Mouse (Mus musculus) midbrain, embryonic 10.5 days (tissue): ENCODE results near the gene Tgds. TPM values are rescaled to one million over a fixed set of nuclear protein-coding genes. Genes with fewer than 3 reads are reported as not detected.
"Not testable (repeated sequence)": the region's sequence is repeated elsewhere in the genome, so short reads cannot be mapped to it uniquely, and the experiment has no call there.

Source experiments
- DNase-seq: peaks from one replicate; pipeline ENCODE4 v3.0.0-alpha.2; 2017; ENCODE audit warnings: low spot score
- H3K27ac ChIP-seq: fragments of 300-500 bp; sonication (generic); replicated peaks from 2 replicates; pipeline ENCODE4 v1.5.1; 2016; ENCODE audit warnings: mild to moderate bottlenecking
- H3K27me3 ChIP-seq: fragments of 300-500 bp; sonication (generic); 2 replicates; pipeline ENCODE4 v1.6.1; 2016; ENCODE audit warnings: low read depth, mild to moderate bottlenecking; ENCODE audit not compliant: poor library complexity, severe bottlenecking
- H3K36me3 ChIP-seq: fragments of 300-500 bp; sonication (generic); 2 replicates; pipeline ENCODE4 v1.6.1; 2016; ENCODE audit warnings: mild to moderate bottlenecking, moderate library complexity
- H3K4me1 ChIP-seq: fragments of 300-500 bp; sonication (generic); 2 replicates; pipeline ENCODE4 v1.6.1; 2016
- H3K4me3 ChIP-seq: fragments of 300-500 bp; sonication (generic); 2 replicates; pipeline ENCODE4 v1.5.1; 2016; ENCODE audit warnings: mild to moderate bottlenecking, moderate library complexity
- H3K9me3 ChIP-seq: fragments of 300-500 bp; sonication (generic); replicated peaks from 2 replicates; pipeline ENCODE4 v1.6.1; 2016; ENCODE audit warnings: mild to moderate bottlenecking
- WGBS: fragments of 180-500 bp; shearing (Covaris S2); methylation state at CpG from one replicate; pipeline ENCODE4 v1.1.7; 2016; 5-methylcytosine and 5-hydroxymethylcytosine counted together
- polyA plus RNA-seq: library from polyadenylated mRNA; unstranded; fragments of >200 nt; fragmentation: Nextera tagmentation; extraction: Ambion mirVana; gene quantifications from 2 replicates; pipeline ENCODE4 v1.2.1, GENCODE M21; 2016

The Tgds gene
- polyA plus RNA-seq, 1 experiment from 2014 or later: 28.3 TPM

DNA sequence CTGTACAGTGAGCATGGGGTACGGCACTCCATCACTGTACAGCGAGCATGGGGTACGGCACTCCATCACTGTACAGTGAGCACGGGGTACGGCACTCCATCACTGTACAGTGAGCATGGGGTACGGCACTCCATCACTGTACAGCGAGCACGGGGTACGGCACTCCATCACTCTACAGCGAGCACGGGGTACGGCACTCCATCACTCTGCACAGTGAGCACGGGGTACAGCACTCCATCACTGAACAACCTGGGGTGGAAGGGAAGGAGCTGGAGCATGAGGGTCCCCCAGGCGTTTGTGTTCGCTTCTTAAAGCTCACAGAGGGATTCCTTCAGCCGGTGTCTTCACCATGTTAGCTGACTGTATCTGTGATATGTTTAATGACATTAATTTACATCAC is 23.5 kb upstream of the Tgds start:
- not testable (repeated sequence) for H3K27ac ChIP-seq, DNase-seq, H3K4me1 ChIP-seq, H3K4me3 ChIP-seq, H3K9me3 ChIP-seq, H3K27me3 ChIP-seq
- H3K36me3 ChIP-seq: peaks cover 68% of the 10 kb centered on the region
- WGBS: 94% methylated on average over 16 of the region's 16 CpGs

- Histone ChIP-seq H3K27ac (no peak overlapping the region), H3K4me3 (no peak overlapping the region), H3K9me3 (no peaks in the 10 kb centered on the region), H3K4me1 (peaks cover 9% of the 10 kb centered on the region), H3K36me3 (peaks cover 58% of the 10 kb centered on the region), H3K27me3 (no peaks in the 10 kb centered on the region)
- 94% methylated on average over 8 of the region's 8 CpGs for WGBS
- no peak for DNase-seq
Observed at GRCm38 (mm10) chr14:118152294-118152651, 19.7 kb upstream of the Tgds start.

DNA sequence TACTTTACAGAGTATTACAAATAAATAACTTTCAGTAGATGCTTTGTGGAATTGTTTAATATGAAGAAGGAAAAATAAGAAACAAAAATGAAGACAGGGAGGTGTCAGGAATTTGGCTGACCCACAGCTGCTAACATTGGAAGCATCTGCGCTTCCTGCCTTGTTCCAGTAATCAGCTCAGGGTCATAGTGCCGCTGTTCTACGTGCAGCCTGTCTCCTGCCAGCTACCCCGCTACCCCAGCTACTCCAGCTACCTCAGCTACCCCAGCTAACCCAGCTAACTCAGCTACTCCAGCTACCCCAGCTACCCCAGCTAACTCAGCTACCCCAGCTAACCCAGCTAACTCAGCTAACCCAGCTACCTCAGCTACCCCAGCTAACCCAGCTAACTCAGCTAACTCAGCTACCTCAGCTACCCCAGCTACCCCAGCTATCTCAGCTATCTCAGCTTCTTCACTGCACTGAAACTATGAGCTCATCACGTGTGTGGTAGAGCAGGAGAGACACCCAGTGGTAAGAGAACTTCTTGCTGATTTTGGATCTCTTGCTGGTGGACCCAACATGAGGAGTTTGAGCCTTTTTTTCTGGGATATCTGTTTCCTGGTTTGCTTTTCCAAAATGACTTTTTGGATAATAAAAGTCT is 19.2 kb upstream of the Tgds start:
- WGBS: 79% methylated on average over 5 of the region's 5 CpGs
- Histone ChIP-seq H3K4me1 (peaks cover 9% of the 10 kb centered on the region), H3K4me3 (no peak overlapping the region), H3K36me3 (peaks cover 57% of the 10 kb centered on the region), H3K27me3 (no peaks in the 10 kb centered on the region), H3K27ac (no peak overlapping the region), H3K9me3 (no peaks in the 10 kb centered on the region)
- no peak for DNase-seq

GRCm38 (mm10) chr14:118150656-118151551 is 18.3 kb upstream of the Tgds start:
- DNase-seq: no peak
- 92% methylated on average over 26 of the region's 26 CpGs for WGBS
- Histone ChIP-seq H3K4me1 (peaks cover 9% of the 10 kb centered on the region), H3K4me3 (no peak overlapping the region), H3K27ac (no peak overlapping the region), H3K9me3 (no peaks in the 10 kb centered on the region), H3K36me3 (peaks cover 48% of the 10 kb centered on the region), H3K27me3 (no peaks in the 10 kb centered on the region)

DNA sequence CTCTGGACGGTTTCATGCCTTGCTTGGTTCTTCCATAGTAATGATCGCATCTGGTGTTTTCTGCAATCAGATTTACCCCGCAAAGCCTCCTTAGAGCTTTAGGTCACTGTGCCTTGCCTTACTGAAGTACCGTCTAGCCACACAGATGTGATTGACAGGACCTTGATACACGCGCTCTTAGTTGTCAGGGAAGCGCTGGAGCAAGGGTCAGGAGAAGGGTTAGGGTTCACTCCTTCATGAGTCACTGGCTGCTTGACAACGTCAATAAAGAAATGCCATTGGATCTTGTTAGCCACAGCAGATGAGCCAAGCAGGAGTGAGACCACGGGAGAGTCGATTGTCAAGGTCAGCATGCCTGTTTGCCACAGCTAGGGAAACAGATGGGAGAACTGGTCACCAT is 16.0 kb upstream of the Tgds start:
- Histone ChIP-seq H3K9me3 (no peaks in the 10 kb centered on the region), H3K27me3 (no peaks in the 10 kb centered on the region), H3K4me3 (no peak overlapping the region), H3K27ac (no peak overlapping the region), H3K36me3 (peaks cover 27% of the 10 kb centered on the region), H3K4me1 (peaks cover 9% of the 10 kb centered on the region)
- 73% methylated on average over 10 of the region's 10 CpGs for WGBS
- no peak for DNase-seq

DNA sequence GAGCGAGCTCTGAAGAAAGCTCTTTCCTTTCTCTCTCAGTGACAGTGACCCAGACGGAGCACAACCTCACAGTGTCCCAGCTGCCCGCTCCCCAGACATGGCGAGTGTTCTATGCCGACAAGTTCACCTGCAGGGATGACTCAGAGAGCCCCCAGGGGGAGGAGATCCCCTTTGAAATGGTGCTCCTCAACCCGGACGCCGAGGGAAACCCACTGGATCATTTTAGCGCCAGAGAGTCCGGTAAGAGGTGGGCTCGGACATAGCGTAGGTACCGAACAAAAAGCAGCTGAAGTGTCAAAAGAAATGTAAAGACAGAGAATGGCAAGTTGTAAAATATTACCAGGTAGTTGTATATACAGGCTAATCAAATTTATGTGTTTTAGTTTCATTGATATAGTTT is 15.5 kb upstream of the Tgds start:
- peaks cover 23% of the 10 kb centered on the region for H3K36me3 ChIP-seq
- DNase-seq: no peak
- no peak overlapping the region for H3K27ac ChIP-seq
- no peak overlapping the region for H3K4me3 ChIP-seq
- 95% methylated on average over 13 of the region's 13 CpGs for WGBS
- H3K27me3 ChIP-seq: no peaks in the 10 kb centered on the region
- H3K4me1 ChIP-seq: peaks cover 9% of the 10 kb centered on the region
- no peaks in the 10 kb centered on the region for H3K9me3 ChIP-seq

DNA sequence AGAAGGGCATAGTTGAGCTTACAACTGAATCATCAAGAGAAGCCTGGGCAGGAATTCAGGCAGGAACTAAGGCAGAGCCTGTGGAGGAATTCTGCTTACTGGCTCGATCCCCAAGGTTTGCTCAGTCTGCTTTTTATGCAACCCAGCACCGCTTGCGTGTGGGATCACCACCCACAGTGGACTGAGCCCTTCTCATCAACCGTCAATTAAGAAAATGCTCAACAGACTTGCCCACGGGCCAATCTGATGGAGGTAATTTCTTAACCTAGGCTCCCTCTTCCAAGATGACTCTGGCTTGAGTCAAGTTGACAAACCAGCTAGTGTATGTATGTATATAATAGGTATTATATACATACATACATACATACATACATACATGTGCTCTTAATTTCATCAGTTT is 9.7 kb upstream of the Tgds start:
- no peak overlapping the region for H3K4me3 ChIP-seq
- no peaks in the 10 kb centered on the region for H3K9me3 ChIP-seq
- H3K27ac ChIP-seq: no peak overlapping the region
- H3K36me3 ChIP-seq: peaks cover 33% of the 10 kb centered on the region
- peaks cover 7% of the 10 kb centered on the region; the same call in 1 of the 2 replicates for H3K27me3 ChIP-seq
- no peak for DNase-seq
- peaks cover 13% of the 10 kb centered on the region for H3K4me1 ChIP-seq
- WGBS: 89% methylated on average over 5 of the region's 5 CpGs

- WGBS: 2% methylated on average over 13 of the region's 13 CpGs
- no peak for DNase-seq
- Histone ChIP-seq H3K27me3 (peaks cover 22% of the 10 kb centered on the region), H3K4me3 (peak overlapping the region; percentile 82), H3K4me1 (peaks cover 31% of the 10 kb centered on the region), H3K9me3 (no peaks in the 10 kb centered on the region), H3K27ac (peak overlapping the region; percentile 90), H3K36me3 (peaks cover 27% of the 10 kb centered on the region)
Observed at GRCm38 (mm10) chr14:118137487-118137886, 4.9 kb upstream of the Tgds start.

DNA sequence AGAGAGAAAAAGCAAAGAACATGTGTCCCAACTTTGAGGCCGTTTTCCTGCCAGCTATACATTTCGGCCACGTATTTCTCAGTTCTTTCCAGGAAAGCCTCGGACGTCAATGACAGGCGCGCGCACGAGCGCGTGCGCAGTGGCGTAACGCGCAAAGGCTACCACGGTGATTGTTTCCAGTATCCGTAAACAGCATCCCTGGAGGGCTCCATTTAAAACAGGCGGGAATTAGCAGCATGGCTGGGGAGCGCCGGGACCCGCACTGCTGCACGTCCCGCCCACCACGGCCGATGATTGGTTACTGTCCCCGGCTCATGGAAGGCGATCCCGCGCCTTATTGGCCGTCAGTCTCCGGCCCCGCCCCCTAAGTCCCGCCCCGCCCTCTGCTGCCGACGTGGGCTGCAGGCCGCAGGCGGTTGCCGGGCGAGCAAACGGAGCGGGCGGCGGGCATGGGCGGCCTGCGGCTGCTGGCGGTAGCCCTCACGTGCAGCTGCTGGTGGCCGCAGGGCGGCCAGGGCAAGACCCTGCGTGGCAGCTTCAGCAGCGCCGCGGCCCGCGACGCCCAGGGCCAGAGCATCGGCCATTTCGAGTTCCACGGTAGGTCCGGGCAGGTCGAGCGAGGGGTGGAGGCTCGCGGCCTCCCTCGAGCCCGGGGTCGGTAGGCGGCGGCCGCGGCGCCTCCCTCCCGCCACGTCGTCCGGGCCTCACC is 4.3 kb upstream of the Tgds start, which contains the start of gene Gpr180:
TSS of gene Gpr180 (plus strand) at position 415 of the 709 bp plus-strand sequence.
- Histone ChIP-seq H3K36me3 (peaks cover 21% of the 10 kb centered on the region), H3K27me3 (peaks cover 22% of the 10 kb centered on the region), H3K27ac (peak within 1 kb of the TSS; percentile 90), H3K9me3 (no peaks in the 10 kb centered on the region), H3K4me3 (peak within 1 kb of the TSS; percentile 82), H3K4me1 (peaks cover 34% of the 10 kb centered on the region)
- peak; percentile 98 for DNase-seq
- WGBS: under 1% methylated on average over 61 of the region's 77 CpGs

- Histone ChIP-seq H3K9me3 (no peaks in the 10 kb centered on the region), H3K4me3 (peak overlapping the region; percentile 80), H3K27ac (peak overlapping the region; percentile 84), H3K36me3 (peaks cover 26% of the 10 kb centered on the region), H3K4me1 (peaks cover 28% of the 10 kb centered on the region), H3K27me3 (peaks cover 15% of the 10 kb centered on the region)
- WGBS: 16% methylated on average over 21 of the region's 21 CpGs
- DNase-seq: no peak
Observed at GRCm38 (mm10) chr14:118131931-118132641, 469 bp downstream of the Tgds start.

- Histone ChIP-seq H3K4me3 (peak overlapping the region; percentile 80), H3K27me3 (peaks cover 15% of the 10 kb centered on the region), H3K4me1 (peaks cover 22% of the 10 kb centered on the region), H3K27ac (peak overlapping the region; percentile 84; the same call in 1 of the 2 replicates), H3K9me3 (no peaks in the 10 kb centered on the region), H3K36me3 (peaks cover 32% of the 10 kb centered on the region)
- no peak for DNase-seq
- WGBS: 79% methylated on average over 7 of the region's 7 CpGs
Observed at GRCm38 (mm10) chr14:118131472-118131871, 1.1 kb downstream of the Tgds start.

- 91% methylated on average over 5 of the region's 5 CpGs for WGBS
- no peak overlapping the region for H3K27ac ChIP-seq
- no peak overlapping the region for H3K4me3 ChIP-seq
- H3K27me3 ChIP-seq: no peaks in the 10 kb centered on the region
- H3K9me3 ChIP-seq: no peaks in the 10 kb centered on the region
- peaks cover 80% of the 10 kb centered on the region for H3K36me3 ChIP-seq
- H3K4me1 ChIP-seq: peaks cover 3% of the 10 kb centered on the region
- no peak for DNase-seq
Observed at GRCm38 (mm10) chr14:118126301-118126700, 6.3 kb downstream of the Tgds start.
